Mouse (Mus musculus): ENCODE data around the gene Cryba4. TPM values are rescaled to one million over a fixed set of nuclear protein-coding genes. Genes with fewer than 3 reads are reported as not detected.

Gene Cryba4
- total RNA-seq, 2 experiments from 2014 or later: 0.33 to 0.61 TPM

DNA sequence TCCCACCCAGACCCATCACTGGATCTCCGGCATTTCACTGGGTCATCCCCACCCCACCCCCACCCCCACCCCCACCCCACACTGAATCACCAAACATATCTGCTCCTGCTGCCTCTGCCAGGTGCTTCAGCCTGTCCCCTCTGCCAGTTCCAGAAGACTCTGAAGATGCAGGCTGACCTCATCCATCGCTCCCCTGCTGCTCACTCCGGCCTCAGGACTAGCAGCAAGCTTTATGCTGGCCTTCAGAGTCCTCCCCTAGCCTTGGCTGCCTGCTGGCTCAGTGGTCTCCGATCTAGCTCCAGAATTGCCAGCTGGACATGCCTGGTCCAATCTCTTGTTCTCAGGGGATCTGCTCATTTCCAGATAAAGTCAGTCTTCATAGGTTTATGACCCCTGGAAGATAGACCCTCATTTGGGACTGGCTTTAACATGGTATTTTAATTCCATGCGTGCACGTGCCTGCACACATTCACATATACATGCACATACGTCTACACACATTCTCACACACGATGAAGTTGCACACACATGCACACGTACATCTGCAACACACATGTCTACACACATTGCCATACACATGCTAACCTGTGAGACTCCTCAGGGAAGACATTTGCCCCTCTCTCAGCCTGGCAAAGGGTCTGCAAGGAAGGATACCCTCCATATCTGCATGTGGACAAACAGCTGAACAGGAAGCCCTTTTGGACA, 14.3 kb downstream of the Cryba4 start:
- no peak for DNase-seq

- DNase-seq: no peak
These were observed 14.9 kb downstream of the Cryba4 start for GRCm38 (mm10) chr5:112237439-112237838.

GRCm38 (mm10) chr5:112236631-112237030, 15.7 kb downstream of the Cryba4 start:
- DNase-seq: no peak

DNA sequence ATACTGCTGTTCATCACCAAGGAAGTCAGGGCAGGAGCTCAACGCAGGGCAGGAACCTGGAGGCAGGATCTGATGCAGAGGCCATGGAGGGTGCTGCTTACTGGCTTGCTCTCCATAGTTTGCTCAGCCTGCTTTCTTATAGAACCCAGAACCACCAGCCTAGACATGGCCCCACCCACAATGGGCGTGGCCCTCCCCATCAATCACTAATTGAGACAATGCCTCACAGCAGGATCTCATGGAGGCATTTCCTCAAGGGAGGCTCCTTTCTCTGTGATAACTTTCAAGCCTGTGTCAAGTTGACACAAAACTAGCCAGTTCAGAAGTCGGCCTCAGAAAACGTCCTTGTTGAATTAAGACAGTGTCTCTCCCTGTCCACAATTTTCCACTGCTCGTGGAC, 16.5 kb downstream of the Cryba4 start:
- DNase-seq: no peak

GRCm38 (mm10) chr5:112228240-112229076, 23.9 kb downstream of the Cryba4 start:
- DNase-seq: no peak

- no peak for DNase-seq
These were observed 24.4 kb downstream of the Cryba4 start for GRCm38 (mm10) chr5:112227898-112228239.

- no peak for DNase-seq
These were observed 25.0 kb downstream of the Cryba4 start for GRCm38 (mm10) chr5:112227354-112227753.

- DNase-seq: no peak
These were observed 26.7 kb downstream of the Cryba4 start for GRCm38 (mm10) chr5:112225591-112225990.

DNA sequence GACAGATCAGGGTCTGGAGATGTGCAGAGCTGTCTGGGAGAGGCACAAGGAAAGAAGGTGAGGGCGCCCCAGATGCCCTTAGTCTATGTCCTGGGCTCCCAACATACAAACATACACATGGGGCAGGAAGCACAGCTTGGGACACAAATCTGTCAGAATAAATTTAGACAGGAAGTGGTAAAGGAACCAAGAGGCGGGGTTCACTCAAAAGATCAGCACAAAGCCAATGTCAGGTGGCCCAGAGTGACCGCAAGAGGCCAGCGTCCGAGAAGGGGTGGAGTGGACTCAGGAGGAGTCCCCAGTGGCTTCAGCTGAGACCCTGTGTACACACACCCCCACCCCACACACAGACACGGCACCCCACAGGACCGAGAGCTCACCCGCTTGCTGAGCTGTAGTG, 32.1 kb downstream of the Cryba4 start:
- no peak for DNase-seq

- no peak for DNase-seq
These were observed 32.9 kb downstream of the Cryba4 start for GRCm38 (mm10) chr5:112219398-112219797.

DNA sequence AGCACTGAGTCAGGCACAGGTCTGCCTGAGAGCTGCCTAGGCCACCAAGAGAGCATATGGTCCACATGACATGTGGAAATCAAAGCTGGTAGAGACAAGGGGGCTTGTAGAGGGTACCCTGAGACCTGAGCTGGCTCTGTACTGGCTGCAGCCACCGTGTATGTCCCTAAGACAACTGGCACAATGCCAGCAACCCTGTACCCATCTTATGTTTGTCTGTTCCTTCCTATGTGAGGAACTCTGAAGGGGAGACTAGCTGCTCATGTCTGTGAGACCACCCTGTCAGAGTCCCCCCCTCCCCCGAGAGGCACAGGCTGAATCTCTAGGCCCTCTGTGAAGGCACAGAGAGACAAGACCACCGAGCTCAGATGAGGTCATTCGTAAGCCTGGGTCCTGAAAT, 33.6 kb downstream of the Cryba4 start:
- no peak for DNase-seq

GRCm38 (mm10) chr5:112217031-112217430, 35.3 kb downstream of the Cryba4 start:
- DNase-seq: no peak

- DNase-seq: no peak
These were observed 36.0 kb downstream of the Cryba4 start for GRCm38 (mm10) chr5:112216335-112216734.

DNA sequence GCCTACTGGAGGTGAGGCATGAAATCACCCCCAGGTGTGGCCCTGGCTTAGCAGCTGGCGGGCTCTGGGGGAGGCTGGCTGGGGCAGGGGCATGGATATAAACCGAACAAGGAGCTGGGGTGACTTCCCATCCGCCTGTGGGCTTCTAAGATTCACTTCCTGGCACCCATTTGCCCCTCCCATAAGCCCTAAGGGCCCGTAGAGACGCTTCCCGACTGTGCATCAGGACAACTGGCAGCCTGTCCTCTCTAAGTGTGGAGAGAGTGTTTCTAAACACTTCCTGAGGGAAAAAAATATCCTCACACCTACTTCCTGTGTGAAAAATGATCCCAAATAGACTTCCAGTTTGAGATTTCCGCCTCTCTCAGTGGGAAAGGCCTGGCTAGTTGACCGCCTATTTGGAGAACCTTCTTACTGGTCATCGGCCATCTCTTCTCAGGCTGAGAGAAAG, 36.5 kb downstream of the Cryba4 start:
- DNase-seq: no peak

DNA sequence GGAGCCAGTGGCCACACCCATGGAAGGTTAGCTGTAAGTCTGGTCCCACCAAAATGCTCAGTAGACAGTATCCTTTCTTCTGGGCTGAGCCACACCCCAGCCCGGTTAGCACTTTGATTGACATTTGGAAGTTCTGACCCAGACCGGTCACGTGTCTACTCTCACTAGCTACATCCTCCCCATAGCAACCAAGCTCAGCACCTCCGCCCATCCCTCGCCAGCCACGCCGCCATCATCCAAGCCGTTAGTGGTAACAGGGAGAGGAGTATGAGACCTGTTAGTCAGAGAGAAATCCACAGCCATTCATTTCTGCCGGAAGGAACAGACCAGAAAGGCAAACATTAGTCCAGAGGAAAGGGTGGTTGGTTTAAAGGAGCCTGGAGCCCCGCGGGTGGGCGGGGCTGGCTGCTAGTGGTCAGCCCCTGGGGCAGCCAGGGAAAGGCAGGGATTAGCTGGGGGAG, 37.0 kb downstream of the Cryba4 start:
- DNase-seq: no peak

DNA sequence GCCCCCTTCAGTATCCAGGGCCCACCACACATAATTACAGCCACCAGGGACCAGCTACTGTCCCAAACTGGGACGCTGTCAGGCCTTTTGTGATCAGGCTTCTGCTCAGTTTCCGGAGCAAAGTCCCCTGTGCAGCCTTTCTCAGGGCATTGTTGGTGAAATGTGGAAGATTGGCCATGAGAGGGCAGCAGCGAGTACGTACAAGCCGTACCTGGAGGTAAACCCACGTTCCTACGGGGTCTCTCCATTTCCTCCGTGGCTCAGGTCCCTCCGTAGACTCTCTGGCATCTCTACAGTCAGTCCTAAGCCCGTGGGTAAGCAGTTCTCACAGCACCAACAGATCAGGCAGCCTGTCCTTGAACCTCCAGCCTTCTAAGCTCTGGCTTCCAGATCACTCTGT, 37.9 kb downstream of the Cryba4 start:
- DNase-seq: peak; percentile 49

DNA sequence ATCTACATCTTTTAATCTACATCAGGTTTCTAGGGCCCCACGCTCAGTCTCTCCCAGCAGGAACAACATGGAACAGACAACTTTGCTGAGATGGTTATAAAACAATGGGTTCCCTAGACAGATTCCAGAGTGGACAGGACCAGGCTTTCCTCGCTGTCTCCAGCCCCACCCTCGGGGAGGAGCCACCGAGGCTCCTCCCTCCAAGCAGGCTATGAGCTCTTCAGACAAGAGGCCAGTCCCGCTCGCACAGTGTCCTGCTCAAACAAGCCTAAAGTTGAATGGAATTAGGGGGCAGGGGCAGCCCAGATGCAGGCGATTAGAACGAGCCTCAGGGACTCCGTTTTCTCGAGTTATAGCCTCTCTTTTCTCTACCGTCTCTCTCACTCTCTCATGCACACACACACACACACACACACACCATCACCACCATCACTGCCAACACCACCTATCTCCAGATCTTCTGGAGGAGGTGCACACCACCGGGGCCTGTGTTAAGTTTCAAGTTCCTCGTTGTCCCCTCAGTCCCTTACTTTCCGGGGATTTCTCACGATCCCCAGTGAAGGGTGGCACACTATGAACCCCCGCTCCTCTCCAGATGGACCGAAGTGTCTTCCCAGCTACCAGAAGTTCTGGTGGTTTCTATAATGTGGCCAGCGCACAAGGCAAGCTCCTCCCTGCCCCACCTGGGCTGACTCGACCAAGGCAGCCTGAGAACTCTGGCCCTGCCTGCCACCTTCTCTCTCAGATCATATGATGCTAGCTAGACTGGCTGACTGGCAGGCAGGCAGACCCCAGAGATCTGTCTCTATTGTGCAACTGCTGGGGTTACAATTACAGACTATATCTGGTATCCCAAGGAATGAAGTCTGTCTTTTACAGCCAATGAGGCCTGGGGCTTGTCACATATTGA, 38.7 kb downstream of the Cryba4 start:
- DNase-seq: no peak

DNA sequence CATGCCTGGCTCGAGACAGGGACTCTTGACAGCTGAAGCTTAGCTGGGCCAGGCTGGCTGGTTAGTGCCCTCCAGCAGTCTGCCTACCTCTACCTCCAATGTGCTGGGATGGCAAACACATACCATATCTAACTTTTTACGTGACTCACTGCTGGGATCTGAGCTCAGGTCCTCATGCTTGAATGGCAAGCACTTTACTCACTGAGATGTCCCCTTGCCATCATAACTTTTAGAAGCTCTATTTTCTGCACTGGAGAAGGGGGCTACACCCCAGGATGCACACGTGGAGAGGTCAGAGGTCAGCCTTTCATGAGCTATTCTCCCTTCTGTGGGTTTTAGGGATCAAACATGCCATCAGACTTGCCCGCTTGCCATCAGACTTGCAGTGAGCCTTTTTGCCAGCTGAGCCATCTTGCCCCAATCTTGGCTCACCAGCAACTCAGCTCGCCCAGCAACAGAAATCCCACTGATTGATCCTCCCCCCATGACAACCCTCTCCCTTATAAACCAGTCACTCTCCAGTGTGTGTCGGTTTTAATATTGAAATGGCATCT, 39.5 kb downstream of the Cryba4 start:
- no peak for DNase-seq

- DNase-seq: no peak
These were observed 40.4 kb downstream of the Cryba4 start for GRCm38 (mm10) chr5:112211911-112212310.

- peak; percentile 63 for DNase-seq
These were observed 42.2 kb downstream of the Cryba4 start for GRCm38 (mm10) chr5:112210104-112210503.

- DNase-seq: no peak
These were observed 44.0 kb downstream of the Cryba4 start for GRCm38 (mm10) chr5:112208321-112208720.
